Mouse (Mus musculus): Measurements from ENCODE around the gene Rab40c.

Gene Rab40c

DNA sequence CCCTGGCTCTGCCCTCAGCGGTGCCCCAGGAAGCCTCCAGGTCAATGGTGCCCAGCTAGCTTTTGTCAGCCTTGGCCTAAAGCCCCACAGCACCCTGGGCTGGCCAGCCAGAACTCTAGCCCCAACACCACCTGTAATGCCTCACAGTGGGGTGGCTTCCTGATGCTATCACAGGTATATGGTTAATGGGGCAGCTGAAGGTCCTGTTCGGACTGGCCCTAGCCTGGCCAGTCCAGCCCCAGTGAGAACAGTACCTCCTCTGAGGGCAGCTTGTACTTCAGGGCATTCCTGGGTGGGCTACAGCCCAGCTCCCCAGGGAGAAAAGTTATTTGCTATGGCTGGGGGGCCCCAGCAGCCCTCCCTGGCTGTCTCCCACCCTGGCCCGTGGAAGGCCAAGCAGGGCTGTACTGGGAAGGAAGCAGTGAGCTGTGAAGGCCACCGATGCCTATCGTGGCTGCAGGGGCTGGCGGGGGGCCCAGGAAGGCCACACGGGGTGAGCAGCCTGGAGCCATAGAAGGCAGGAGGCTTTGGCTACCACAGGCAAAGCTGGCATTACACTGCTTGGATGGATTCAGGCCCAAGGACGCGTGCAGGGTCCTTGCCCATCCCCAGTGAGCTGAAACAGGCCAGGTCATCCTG, 26.1 kb upstream of the Rab40c start:
- DNase-seq = peak; percentile 68 to 74

- DNase-seq = no peak
These were observed 25.0 kb upstream of the Rab40c start, which contains the start of the genes Pigq and Nhlrc4 for GRCm38 (mm10) chr17:25944366-25945163. Gene Pigq, minus strand, starts transcription at chr17:25944936. Gene Nhlrc4, minus strand, starts transcription at chr17:25944961.

DNA sequence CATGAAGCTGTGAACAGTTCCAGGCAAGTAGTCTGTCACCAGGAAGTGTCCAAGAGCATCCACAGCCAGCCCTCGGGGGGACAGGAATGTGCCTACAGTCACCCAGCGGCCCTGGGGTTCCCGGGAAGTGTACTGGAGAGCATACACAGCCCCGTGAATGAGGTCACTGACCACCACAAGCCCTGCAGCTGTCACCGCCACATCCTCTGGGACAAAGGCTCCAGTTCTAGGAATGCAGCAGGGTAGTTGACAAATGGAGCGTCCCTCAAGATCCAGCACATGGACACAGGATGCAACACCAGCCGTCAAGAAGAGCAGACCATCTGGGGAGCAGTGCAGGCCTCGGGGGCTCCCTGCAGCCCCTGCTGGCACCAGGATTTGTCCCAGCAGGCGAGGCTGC, 24.2 kb upstream of the Rab40c start:
- no peak for DNase-seq

GRCm38 (mm10) chr17:25943221-25943620, 23.7 kb upstream of the Rab40c start:
- DNase-seq = no peak

GRCm38 (mm10) chr17:25942597-25943151, 23.1 kb upstream of the Rab40c start:
- no peak for DNase-seq

DNA sequence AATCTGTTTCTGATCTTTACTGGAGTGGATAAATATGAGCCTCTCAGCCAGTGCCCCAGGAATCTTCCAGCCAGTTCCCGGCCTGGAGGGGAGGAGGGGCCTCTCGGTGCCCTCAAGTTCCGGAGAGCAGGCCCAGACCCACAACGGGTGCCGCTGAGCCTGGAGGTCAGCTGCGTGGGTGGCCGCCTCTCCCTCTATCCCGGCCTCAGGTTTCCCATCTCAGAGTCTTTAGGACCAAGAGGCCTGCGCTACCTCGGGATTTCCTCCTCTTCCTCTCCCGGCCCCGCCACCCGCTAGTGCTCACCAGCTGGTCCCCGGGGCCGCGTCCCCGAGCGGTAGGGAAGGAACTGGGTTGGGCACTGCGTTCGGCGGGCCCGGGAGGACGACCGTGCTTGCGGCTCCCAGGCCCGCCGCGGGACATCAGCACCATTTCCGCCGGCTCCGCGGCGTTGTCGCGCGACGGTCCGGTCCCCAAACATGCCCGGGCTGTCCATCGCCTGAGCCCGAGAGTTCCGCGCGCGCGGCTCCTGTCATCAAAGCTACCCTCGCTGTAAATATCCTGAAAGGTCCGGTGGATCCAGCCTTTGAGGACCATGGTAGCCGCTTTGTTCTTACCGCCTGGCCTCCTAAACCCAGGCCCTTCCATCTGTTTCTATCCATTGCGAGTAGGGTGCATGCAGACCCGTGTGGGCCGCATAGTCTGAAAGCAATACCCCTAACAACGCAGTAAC, 22.1 kb upstream of the Rab40c start:
- peak; percentile 73 to 87 for DNase-seq

- no peak for DNase-seq
These were observed 15.0 kb upstream of the Rab40c start for GRCm38 (mm10) chr17:25934526-25934925.

DNA sequence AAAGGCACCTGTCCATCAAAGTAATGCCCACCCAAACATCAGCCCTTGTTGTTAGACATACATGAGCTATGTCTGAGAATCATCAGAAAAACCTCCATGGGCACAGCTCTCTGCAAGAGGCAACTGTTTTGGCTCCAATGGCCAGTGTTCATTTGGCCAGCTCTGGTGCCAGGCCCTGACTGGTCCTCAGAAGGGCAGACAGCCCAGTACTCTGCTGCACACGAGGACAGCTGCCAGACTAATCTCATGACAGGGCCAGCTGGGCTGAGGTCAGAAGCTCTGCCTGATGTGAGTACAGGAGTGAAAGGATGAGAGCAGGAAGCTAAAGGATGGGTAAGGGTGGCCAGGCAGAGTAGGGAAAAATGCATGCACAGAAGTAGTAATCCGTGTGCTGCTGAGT, 5.8 kb upstream of the Rab40c start:
- no peak for DNase-seq

GRCm38 (mm10) chr17:25922120-25922519, 2.6 kb upstream of the Rab40c start:
- peak; percentile 57 to 73 for DNase-seq

DNA sequence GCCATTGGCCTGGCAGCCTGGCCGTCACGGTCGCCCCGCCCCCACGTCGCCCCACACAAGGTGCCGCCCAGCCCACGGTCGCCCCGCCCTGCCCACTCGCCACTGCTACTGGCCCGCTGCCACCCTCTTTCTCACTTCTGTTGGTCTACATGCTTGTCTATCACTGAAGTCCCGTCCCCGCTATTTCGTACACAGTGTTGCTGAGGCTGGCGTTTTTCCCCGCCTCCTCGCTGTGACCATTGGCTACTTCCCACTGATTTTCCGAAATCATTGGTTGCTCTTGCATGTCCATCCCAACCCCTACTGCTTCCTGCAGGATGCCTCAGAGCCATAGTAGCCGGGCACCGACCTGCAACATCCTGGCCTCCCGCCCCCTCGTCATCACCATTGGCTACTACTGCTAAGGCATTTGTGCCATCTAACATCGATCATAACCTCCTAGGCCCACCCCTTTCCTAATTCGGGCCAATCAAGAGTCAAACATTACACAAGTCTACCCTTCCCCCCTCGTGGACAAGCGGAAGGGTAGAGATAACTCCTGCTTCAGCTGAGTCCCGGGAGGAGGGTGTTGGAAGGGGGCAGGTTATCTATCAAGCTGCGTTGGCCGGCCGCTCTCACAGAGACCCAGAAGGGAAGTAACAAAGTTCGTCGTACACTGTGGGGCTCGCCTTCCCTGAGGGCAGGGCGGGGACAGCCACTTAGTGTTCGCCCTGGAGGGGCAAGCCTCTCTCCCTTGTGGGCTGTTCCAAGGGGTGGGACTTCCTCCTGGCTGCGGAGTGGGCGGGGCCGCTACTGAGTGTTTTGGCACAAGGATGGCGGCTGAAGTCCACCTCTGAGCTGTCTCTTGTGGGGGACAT, 487 bp upstream of the Rab40c start:
- DNase-seq = peak; percentile 100

- no peak for DNase-seq
These were observed 1.3 kb downstream of the Rab40c start for GRCm38 (mm10) chr17:25918037-25918750.

DNA sequence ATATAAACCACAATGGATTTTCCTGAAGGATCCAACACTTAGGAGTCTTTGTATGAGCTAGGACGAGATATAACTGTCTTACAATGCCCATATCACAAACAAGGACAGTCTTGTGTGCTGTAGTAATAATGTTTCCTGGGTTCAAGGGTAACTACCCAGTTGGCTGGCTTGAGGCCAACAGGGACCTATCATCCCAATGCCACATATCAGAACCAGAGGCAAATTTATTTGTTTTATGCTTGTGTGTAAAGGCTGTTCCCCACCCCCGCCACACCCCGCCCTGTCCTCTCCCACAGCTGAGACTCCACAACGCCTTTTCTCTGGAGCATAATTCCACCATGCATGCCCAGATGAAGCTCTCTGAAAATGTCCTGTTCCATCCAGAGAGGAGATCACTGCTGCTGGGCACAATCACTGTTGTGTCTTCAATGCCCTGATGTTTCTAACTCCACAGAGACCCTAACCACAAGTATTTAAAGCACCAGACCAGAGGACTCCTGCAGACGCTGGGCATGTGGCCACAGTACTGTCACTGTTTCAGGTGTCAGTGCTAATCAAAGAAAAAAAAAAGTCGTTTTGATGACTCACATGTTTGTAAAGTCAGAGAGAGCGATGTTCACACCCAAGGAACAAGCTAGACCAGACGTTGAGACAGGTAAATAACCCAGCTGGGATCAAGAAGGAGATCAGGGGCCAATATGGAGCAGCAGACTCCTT, 2.4 kb downstream of the Rab40c start:
- DNase-seq = no peak

- no peak for DNase-seq
These were observed 5.2 kb downstream of the Rab40c start for GRCm38 (mm10) chr17:25914295-25914694.

- DNase-seq = peak; percentile 21 to 27
These were observed 5.7 kb downstream of the Rab40c start for GRCm38 (mm10) chr17:25913877-25914275.

GRCm38 (mm10) chr17:25913186-25913876, 6.2 kb downstream of the Rab40c start:
- DNase-seq = peak; percentile 53 to 56

- peak; percentile 52 to 53 for DNase-seq
These were observed 7.7 kb downstream of the Rab40c start for GRCm38 (mm10) chr17:25911816-25912215.

- no peak for DNase-seq
These were observed 11.9 kb downstream of the Rab40c start for GRCm38 (mm10) chr17:25907640-25908039.

DNA sequence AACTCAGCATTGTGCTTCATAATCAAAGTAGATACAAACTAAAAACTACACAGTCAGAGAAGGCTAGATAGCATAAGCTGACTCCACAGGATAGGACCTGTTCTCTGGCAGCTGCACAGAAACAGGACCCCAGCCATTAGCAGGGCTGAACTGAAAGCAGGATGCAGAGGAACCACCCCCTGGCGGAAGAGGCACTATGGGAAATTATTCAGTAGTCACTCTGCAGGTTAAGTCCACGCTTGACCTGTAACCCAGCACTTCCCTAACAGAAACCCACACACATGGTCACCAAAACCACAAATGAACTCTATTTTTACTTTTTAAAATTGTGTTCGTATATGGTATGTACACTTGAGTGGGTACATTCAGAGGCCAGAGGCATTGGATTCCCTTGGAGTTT, 16.5 kb downstream of the Rab40c start:
- no peak for DNase-seq

- DNase-seq = no peak
These were observed 19.3 kb downstream of the Rab40c start for GRCm38 (mm10) chr17:25900193-25900592.

DNA sequence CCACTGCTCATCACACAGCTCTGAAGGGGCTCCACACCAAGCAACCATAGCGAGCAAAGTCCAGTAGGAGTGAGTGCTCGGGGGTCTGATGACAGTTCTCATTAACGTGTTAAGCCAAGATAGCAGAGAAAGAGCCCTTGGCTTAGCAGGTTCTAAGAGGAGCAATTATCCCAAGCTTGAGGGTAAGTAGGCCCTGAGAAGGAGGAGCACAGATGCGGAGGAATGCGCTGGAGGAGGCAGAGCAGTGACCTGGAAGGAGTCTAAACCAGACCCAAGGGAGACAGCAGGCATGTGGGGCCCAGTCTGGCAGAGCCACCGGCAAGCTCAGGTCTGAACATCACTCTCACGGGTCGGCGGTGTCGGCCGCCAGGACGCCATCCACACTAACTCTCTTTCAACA, 23.6 kb downstream of the Rab40c start:
- DNase-seq = no peak

Data from kidney, postnatal 36 days (tissue).